Mouse (Mus musculus) megakaryocyte, embryonic 14.5 days (primary cell): ENCODE results near the gene Nxf1.

Source experiments
- FLI1 ChIP-seq: IDR thresholded peaks from 2 replicates; pipeline ENCODE4 v1.6.1; 2012; ENCODE audit warnings: low read length, inconsistent platforms, mixed read lengths
- GATA1 ChIP-seq: IDR thresholded peaks from 3 replicates; pipeline ENCODE4 v1.6.1; 2012; ENCODE audit warnings: mixed read lengths, low read length, inconsistent platforms, borderline replicate concordance

DNA sequence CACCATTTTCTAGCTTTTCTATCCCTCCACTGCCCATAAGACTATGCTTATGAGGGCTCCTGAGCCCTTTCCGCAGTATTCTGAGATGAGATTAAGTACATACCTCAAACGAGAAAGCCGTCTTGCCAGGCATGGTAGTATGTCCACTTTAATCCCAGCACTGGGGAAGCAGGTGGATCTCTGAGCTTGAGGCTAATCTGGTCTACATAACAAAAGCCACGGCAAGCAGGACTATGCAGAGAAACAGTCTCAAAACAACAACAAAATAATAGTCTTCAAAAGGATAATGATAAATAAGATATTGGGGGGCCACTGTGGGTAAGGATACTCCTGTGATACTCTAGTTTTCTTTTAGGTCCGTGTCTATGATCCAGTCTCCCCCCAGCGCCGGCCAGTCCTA lies 18.0 kb upstream of the Nxf1 start:
- TF ChIP-seq GATA1 (no peak), FLI1 (no peak)
